Mouse (Mus musculus): ENCODE data around the gene Foxo3. TPM values are rescaled to one million over a fixed set of nuclear protein-coding genes. Genes with fewer than 3 reads are reported as not detected.
A peak's percentile ranks its signal among the peaks of the same experiment; 100 is the strongest.

The Foxo3 gene
- total RNA-seq, 2 experiments from 2014 or later: 56.9 to 78.5 TPM

GRCm38 (mm10) chr10:42226176-42226575 lies 50.4 kb downstream of the Foxo3 start:
- DNase-seq: no peak

DNA sequence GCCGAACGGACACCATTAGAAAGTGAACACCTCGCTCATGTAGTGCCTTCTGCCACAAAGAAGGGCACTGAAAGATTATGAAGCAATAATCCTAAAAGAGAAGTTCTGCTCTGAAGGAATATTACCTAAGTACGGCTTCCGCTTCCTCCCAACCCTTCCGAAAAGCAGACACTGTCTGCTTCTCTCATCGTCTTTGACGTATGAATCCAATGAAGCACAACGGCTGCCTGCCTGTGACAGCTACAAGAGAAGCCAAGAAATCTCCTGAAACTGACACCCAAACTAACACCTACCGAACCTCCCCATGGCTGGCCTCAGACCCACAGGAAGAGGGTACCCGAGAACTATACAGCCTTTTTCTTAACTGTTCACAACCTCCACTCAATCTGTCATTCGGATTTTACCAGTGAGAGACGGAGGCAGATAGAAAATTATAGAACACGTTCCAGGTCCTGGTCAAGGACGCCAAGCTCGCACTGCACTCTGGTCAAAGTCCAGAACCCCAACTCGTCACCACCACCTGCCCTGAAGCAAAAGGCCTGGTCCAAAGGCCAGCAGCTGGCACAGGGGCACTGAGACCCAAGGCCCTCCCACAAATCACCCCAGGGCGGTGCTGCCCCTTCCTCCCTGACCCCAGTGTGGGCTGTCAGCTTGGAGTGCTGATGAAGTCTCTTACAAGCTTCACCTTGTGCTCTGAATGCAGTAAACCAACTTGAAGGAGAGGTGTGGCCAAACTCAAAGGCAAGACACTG lies 51.2 kb downstream of the Foxo3 start:
- DNase-seq: no peak

DNA sequence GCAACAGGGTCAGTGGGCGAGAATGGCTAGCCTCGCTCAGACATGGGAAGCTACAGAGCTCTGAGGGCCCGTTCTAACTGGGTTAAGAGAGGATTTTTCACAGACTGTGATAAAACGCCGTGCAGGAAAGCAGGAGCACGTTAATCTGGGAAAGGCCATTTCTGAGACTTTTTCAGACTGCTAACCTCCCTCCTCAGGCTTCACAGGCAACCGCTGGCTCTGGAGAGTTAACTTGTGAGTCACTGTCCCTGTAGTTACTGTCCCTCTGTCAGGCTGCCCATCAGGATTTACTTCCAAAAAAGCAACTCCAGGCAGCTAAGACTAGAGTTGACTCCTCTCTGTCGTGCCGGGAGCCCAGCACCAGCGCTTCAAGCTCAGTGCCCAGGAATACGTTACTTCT lies 54.6 kb downstream of the Foxo3 start:
- peak; percentile 55 to 56 for DNase-seq

GRCm38 (mm10) chr10:42221136-42221891 lies 55.2 kb downstream of the Foxo3 start:
- peak; percentile 53 to 59 for DNase-seq

GRCm38 (mm10) chr10:42220418-42220952 lies 56.1 kb downstream of the Foxo3 start:
- DNase-seq: no peak

DNA sequence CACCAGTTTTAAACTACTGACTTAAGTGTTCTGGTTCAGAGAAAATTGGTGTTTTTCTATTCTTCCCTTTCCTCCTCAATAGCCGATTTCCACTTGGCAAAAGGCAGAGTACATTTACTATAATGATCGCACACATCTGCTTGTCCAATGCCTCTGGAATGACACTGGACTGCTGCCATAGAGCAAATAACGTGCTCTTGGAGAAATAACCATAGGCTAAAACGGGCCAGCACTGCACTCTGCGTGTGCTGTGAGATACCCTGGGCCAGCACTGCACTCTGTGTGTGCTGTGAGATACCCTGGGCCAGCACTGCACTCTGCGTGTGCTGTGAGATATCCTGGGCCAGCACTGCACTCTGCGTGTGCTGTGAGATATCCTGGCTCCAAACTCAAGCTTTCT lies 65.1 kb downstream of the Foxo3 start:
- DNase-seq: no peak

DNA sequence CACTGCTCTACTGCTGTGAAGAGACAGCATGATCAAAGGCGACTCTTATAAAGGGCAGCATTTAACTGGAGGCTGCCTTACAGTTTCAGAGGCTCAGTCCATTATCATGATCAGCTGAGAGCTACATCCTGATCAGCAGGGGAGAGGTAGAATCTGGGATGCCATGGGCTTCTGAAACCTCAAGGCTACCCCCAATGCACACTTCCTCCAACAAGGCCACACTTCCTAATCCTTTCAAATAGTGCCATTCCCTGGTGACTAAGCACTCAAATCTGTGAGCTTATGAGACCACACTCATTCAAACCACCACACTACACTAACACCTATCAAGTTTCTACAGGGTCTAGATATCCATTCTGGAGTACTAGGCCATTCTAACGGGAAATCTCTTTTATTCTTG lies 65.9 kb downstream of the Foxo3 start:
- no peak for DNase-seq

- no peak for DNase-seq
Measured at GRCm38 (mm10) chr10:42209809-42210208, 66.7 kb downstream of the Foxo3 start.

DNA sequence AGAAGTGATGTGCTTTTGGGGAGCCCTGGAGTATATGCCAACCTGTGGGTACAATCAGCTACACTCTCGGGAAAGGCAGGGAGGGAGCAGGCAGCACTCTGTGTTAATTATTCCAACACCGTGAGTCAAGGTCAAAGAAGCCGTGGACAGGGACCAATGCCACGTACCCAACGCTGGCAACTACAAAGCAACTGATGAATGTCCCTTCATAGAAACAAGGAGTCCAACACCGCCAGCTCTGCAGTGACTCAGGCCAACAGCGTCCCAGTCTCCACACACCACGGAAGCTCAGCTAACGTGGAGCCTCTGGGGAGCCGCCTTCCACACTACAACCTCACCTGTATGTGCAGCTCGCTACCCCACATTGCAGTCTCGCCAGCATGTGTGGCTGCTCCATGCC lies 68.9 kb downstream of the Foxo3 start:
- DNase-seq: no peak

DNA sequence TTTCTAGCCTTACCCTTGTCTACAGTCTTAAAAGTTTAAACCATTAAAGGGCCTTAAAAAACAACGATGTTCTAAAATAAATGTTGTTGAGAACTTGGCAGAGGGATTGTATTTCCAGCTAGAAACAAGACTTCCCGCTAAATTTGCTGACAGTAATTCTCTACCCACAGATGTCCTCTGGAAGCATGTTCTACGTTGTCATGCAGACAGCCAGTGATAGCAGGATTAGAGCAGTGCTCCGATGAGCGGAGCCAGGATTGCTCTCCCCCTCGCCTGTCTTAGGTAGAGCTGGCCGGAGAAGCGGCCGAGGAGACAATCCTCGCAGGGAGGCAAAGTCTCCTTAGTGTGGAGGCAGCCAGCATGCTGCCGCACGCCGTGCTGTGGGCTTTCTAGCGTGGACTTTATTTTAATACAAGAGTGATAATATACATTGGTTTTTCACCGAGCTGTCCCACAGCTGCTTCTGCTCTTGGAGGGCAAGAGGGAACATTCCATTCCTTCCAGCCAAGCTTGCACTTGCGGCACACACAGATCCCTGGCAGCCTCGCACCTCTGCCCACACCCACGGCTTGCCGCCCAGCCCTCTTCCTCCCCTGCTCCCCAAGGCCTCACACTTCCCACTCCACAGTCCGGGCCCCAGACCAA lies 71.7 kb downstream of the Foxo3 start:
- no peak for DNase-seq

DNA sequence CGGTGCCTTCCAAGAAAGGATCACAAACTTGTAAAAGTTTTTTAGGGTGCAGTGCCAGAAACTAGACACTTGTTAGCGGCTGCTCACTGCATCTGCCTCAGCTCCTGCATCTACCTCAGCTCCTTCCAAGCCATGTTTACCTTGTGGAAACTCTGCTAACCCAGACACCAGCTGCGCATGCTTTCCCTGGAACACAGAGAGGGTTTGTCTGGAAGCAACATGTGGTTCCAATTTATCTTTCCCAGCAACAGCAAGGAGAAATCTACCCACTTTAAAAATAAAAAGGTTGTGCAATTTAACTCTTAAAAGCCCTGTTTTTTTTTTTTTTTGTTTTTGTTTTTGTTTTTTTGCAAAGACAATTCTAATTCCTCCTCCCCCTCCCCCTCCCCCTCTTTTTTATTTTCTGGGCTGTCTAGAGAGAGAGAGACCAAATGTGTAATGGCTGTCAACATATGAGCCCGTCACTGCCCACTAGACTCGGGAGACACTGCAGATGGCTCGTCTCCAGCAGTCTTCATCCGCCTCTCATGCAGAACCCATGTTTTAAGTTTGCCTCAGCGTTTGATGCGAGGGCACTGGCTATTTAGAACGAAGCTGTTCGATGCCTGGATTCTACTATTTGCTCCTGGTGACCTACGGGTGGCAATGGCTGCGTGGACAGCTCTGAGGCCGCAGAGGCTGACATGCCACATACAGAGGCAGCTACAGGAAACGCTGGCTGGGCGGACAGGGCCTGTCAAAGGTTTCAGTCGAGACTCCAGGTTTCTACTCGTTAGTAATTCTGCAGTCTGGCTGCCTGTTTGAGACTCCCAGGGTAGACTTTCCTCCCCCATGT lies 73.0 kb downstream of the Foxo3 start:
- no peak for DNase-seq

- no peak for DNase-seq
Measured at GRCm38 (mm10) chr10:42202561-42202960, 74.0 kb downstream of the Foxo3 start.

DNA sequence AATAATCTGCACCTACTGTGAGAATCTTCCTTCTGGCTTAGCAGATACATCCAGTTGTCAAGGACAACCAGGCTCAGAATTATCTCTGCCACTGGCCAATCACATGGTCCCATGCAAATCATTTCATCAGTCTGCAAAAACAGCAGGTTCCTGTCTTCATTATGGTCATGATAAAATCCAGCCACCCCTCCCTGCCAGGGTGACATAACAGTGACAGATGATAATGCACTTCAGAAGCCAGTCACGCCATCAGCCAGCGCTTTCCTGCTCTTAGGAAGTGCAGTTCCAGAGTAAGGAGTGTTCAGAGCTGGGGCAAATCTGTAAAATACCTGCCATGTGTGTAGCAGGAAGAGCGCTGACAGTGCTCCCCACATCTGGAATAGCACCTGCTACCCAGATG lies 77.1 kb downstream of the Foxo3 start:
- DNase-seq: peak in 1 of 2 experiments; percentile 37

DNA sequence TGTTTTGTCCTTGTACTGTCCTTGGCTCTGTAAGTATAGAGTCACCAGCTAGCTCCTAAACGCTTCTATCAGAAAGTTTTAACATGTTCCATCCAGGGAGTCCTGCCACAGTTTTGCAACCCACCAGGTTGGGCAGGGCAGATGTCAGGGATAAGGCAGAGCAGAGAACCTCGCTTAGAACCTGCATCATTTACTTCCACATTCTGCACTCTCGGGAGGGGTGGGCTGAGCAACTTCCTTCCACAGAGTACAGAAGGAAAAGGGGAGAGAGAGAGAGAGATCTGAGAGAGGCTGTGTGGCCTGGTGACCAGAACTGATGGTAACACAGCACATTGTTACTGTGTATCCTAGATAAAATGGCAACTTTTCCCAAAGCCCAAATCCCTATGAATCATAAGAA lies 77.9 kb downstream of the Foxo3 start:
- DNase-seq: no peak

DNA sequence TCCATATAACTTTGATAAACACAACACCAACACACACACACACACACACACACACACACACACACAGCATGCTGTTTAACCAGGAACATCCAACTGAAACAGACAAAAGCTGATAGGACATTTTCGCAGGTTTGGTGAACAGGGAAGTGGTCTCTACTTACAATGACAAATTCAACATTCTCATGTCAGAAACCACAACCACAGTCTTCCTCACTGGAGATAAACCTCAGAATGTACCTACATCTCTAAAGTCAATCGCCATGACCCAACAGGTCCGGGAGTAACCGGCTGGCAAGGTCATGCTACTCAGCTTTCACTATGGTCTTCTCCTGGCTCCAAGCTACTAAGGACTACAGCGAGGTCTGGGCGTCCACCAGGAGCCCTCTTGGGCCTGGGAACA lies 81.8 kb downstream of the Foxo3 start:
- DNase-seq: no peak

GRCm38 (mm10) chr10:42193981-42194380 lies 82.6 kb downstream of the Foxo3 start:
- no peak for DNase-seq

- no peak for DNase-seq
Measured at GRCm38 (mm10) chr10:42192951-42193350, 83.6 kb downstream of the Foxo3 start.

- DNase-seq: peak; percentile 72 to 73
Measured at GRCm38 (mm10) chr10:42189674-42190434, 86.7 kb downstream of the Foxo3 start.

DNA sequence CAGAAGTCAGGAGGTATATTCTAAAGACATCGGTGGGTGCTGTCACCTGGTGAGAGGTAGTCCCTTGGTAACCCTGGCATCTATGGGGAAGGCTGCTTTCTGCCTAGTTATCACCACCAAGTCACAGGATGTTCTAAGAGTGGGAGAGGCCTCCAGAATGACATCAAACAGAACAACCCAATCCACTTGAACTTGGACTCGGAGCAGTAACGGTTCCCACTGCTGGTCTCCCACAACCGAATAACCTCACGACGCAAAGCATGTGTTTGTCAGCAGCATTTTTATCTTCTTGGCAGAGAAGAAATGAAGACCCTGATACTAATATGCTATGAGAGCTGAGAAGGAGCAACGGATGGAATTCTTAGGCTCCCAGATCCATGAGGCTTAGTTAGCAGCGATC lies 87.5 kb downstream of the Foxo3 start:
- no peak for DNase-seq

GRCm38 (mm10) chr10:42188091-42188490 lies 88.5 kb downstream of the Foxo3 start:
- no peak for DNase-seq

- DNase-seq: no peak
Measured at GRCm38 (mm10) chr10:42186941-42187401, 89.6 kb downstream of the Foxo3 start.

All from adrenal gland, postnatal 36 days (tissue).